Comparison of ENCODE assay signal across 19 mouse cellular contexts in genomic region chr13:108462518-108462917, GRCm38 (mm10). TPM values are rescaled to one million over a fixed set of nuclear protein-coding genes. Genes with fewer than 3 reads are reported as not detected.
DNase-seq lines count a peak whose midpoint lies in the region; ATAC-seq and TF ChIP-seq lines count a peak whose summit lies in the region.
"Had no signal": no experiment of that assay in that cellular context is flagged by ENCODE, and none has a peak within 500 bp of the region (broad histone marks: within the 10 kb centered on the region; RNA-seq: fewer than 3 reads in every experiment).

No protein-coding gene starts in this region.

- WGBS in liver, embryonic 16.5 days (ENCODE audit: insufficient replicate concordance): 41% methylated on average over 5 of the region's 5 CpGs
- WGBS in liver, embryonic 11.5 days: 72% methylated on average over 5 of the region's 5 CpGs
- 72% methylated on average over 5 of the region's 5 CpGs for WGBS in intestine, embryonic 15.5 days
- WGBS in intestine, postnatal 0 days: 55% methylated on average over 5 of the region's 5 CpGs

- DNase-seq in liver, embryonic 11.5 days (ENCODE audit: low spot score): no peak
- DNase-seq in brain, adult 2 months (ENCODE audit: low read depth, low spot score): peak; percentile 16
- no peak for DNase-seq in lung, postnatal 14 days
- DNase-seq: adrenal gland, adult 2 months; adrenal gland, postnatal 10 days; adrenal gland, postnatal 25 days; cerebellum, adult 11-12 months; cerebellum, adult 2 months; cerebellum, adult 9-10 months; cerebellum, postnatal 10 days; cerebellum, postnatal 25 days had no signal

- no peaks in the 10 kb centered on the region for H3K27me3 ChIP-seq in liver, embryonic 16.5 days (ENCODE audit: control insufficient read depth, insufficient read depth, low read depth, low read length)
- no peaks in the 10 kb centered on the region for H3K27me3 ChIP-seq in liver, embryonic 11.5 days (replicated peaks; ENCODE audit: control insufficient read depth, insufficient read depth, low read length)
- no peaks in the 10 kb centered on the region for H3K27me3 ChIP-seq in intestine, embryonic 15.5 days (replicated peaks)
- no peaks in the 10 kb centered on the region for H3K27me3 ChIP-seq in intestine, postnatal 0 days (replicated peaks; ENCODE audit: control insufficient read depth, insufficient read depth, low read length)
- H3K27me3 ChIP-seq: embryonic facial prominence, embryonic 12.5 days; forebrain, embryonic 13.5 days; forebrain, embryonic 15.5 days had no signal

- no peaks in the 10 kb centered on the region for H3K36me3 ChIP-seq in liver, embryonic 16.5 days (ENCODE audit: control insufficient read depth, insufficient read depth)
- H3K36me3 ChIP-seq in liver, embryonic 11.5 days (ENCODE audit: control insufficient read depth, insufficient read depth, low read length): no peaks in the 10 kb centered on the region
- H3K36me3 ChIP-seq in intestine, embryonic 15.5 days: no peaks in the 10 kb centered on the region
- H3K36me3 ChIP-seq in intestine, postnatal 0 days (ENCODE audit: control insufficient read depth, insufficient read depth): no peaks in the 10 kb centered on the region
- H3K36me3 ChIP-seq: embryonic facial prominence, embryonic 10.5 days; embryonic facial prominence, embryonic 12.5 days; forebrain, embryonic 15.5 days had no signal

- no peak overlapping the region for H3K27ac ChIP-seq in liver, embryonic 16.5 days (ENCODE audit: low read length)
- H3K27ac ChIP-seq in liver, embryonic 11.5 days (ENCODE audit: low read depth, low read length): no peak overlapping the region
- no peak overlapping the region for H3K27ac ChIP-seq in intestine, embryonic 15.5 days
- no peak overlapping the region for H3K27ac ChIP-seq in intestine, postnatal 0 days (ENCODE audit: low read depth, low read length)
- H3K27ac ChIP-seq: embryonic facial prominence, embryonic 10.5 days; embryonic facial prominence, embryonic 12.5 days; forebrain, embryonic 13.5 days; forebrain, embryonic 15.5 days had no signal

- H3K4me2 ChIP-seq in liver, embryonic 16.5 days (ENCODE audit: low read depth, low read length): no peak overlapping the region
- no peak overlapping the region for H3K4me2 ChIP-seq in liver, embryonic 11.5 days
- no peak overlapping the region for H3K4me2 ChIP-seq in intestine, embryonic 15.5 days (replicated peaks)
- H3K4me2 ChIP-seq in intestine, postnatal 0 days (replicated peaks; ENCODE audit: low read depth): no peak overlapping the region
- H3K4me2 ChIP-seq: embryonic facial prominence, embryonic 12.5 days; forebrain, embryonic 13.5 days; forebrain, embryonic 15.5 days had no signal

- no peak overlapping the region for H3K4me3 ChIP-seq in liver, embryonic 16.5 days (ENCODE audit: low read depth, low read length)
- no peak overlapping the region for H3K4me3 ChIP-seq in liver, embryonic 11.5 days (ENCODE audit: low read depth, low read length)
- no peak overlapping the region for H3K4me3 ChIP-seq in intestine, embryonic 15.5 days (replicated peaks)
- no peak overlapping the region for H3K4me3 ChIP-seq in intestine, postnatal 0 days (ENCODE audit: low read depth, low read length)
- H3K4me3 ChIP-seq: embryonic facial prominence, embryonic 10.5 days; embryonic facial prominence, embryonic 12.5 days; forebrain, embryonic 13.5 days; forebrain, embryonic 15.5 days had no signal

- 0 out of 2 replicates have a peak, but pooled peaks have one; percentile 13 for ATAC-seq in liver, embryonic 16.5 days (ENCODE audit: low read depth)
- no peak; the same call in 1 of the 2 replicates for ATAC-seq in liver, embryonic 11.5 days (replicated peaks; ENCODE audit: low FRiP score)
- ATAC-seq in intestine, embryonic 15.5 days: peak; percentile 69
- peak; percentile 38; the same call in 1 of the 2 replicates for ATAC-seq in intestine, postnatal 0 days
- ATAC-seq in megakaryocyte, adult 5-6 weeks (ENCODE audit: poor library complexity, severe bottlenecking): no peak
- ATAC-seq: forebrain, embryonic 13.5 days; forebrain, embryonic 15.5 days had no signal

- H3K4me1 ChIP-seq in liver, embryonic 16.5 days (ENCODE audit: control insufficient read depth, low read depth, low read length): no peaks in the 10 kb centered on the region; the same call in 1 of the 2 replicates
- no peaks in the 10 kb centered on the region for H3K4me1 ChIP-seq in liver, embryonic 11.5 days (replicated peaks; ENCODE audit: control insufficient read depth, insufficient read depth, low read length)
- H3K4me1 ChIP-seq in intestine, embryonic 15.5 days (replicated peaks): no peaks in the 10 kb centered on the region
- no peaks in the 10 kb centered on the region for H3K4me1 ChIP-seq in intestine, postnatal 0 days (replicated peaks; ENCODE audit: control insufficient read depth, insufficient read depth, low read length)
- H3K4me1 ChIP-seq: embryonic facial prominence, embryonic 10.5 days; embryonic facial prominence, embryonic 12.5 days; forebrain, embryonic 13.5 days; forebrain, embryonic 15.5 days had no signal

- H3K9ac ChIP-seq in liver, embryonic 16.5 days (ENCODE audit: low read depth, low read length): no peak overlapping the region
- no peak overlapping the region for H3K9ac ChIP-seq in liver, embryonic 11.5 days (ENCODE audit: low read depth, low read length)
- H3K9ac ChIP-seq in intestine, embryonic 15.5 days: no peak overlapping the region
- H3K9ac ChIP-seq in intestine, postnatal 0 days (ENCODE audit: low read depth, low read length): no peak overlapping the region
- H3K9ac ChIP-seq: embryonic facial prominence, embryonic 12.5 days; forebrain, embryonic 13.5 days; forebrain, embryonic 15.5 days had no signal

- no peak for TF ChIP-seq CTCF in intestine, postnatal 0 days (IDR thresholded peaks at IDR 0.05; ENCODE audit: low read depth)

- H3K9me3 ChIP-seq in liver, embryonic 16.5 days (replicated peaks; ENCODE audit: control insufficient read depth, low read length): no peaks in the 10 kb centered on the region
- no peaks in the 10 kb centered on the region for H3K9me3 ChIP-seq in liver, embryonic 11.5 days (ENCODE audit: control insufficient read depth, low read length)
- no peaks in the 10 kb centered on the region for H3K9me3 ChIP-seq in intestine, embryonic 15.5 days
- no peaks in the 10 kb centered on the region for H3K9me3 ChIP-seq in intestine, postnatal 0 days (ENCODE audit: control insufficient read depth)
- H3K9me3 ChIP-seq: embryonic facial prominence, embryonic 12.5 days; forebrain, embryonic 13.5 days; forebrain, embryonic 15.5 days had no signal

RNA-seq across cellular contexts. Expression of gene Pde4d, which starts 12.8 kb away (rescaled TPM):
- polyA plus RNA-seq in liver, embryonic 16.5 days (2015; fragmentation: Nextera tagmentation; extraction: Ambion mirVana): 12.5 and 12.9 TPM in 2 replicates
- polyA plus RNA-seq in liver, embryonic 11.5 days (2014; fragmentation: Nextera tagmentation; extraction: Ambion mirVana): 19.0 and 20.3 TPM in 2 replicates
- 18.5 and 24.4 TPM in 2 replicates for polyA plus RNA-seq in intestine, embryonic 15.5 days (2015; fragmentation: Nextera tagmentation; extraction: Ambion mirVana)
- polyA plus RNA-seq in intestine, postnatal 0 days (2015; fragmentation: Nextera tagmentation; extraction: Ambion mirVana): 17.8 and 22.0 TPM in 2 replicates
- 5.2 and 5.3 TPM in 2 replicates for total RNA-seq in megakaryocyte, adult 5-6 weeks (2015)
- total RNA-seq in megakaryocyte, adult 5-6 weeks (2017): 4.4 and 7.3 TPM in 2 replicates

Comparison
In these comparisons a context has a peak if more than half of its experiments do, and no peak if none do; other contexts are left out.
1. ATAC-seq: peak in liver, embryonic 16.5 days (single experiment), intestine, embryonic 15.5 days (single experiment) and intestine, postnatal 0 days (single experiment); none in liver, embryonic 11.5 days (single experiment) and megakaryocyte, adult 5-6 weeks (single experiment).